11 mouse cellular contexts compared by ENCODE assay signal in genomic region chr10:81644716-81645115, GRCm38 (mm10). TPM values are rescaled to one million over a fixed set of nuclear protein-coding genes. Genes with fewer than 3 reads are reported as not detected.
A peak's percentile ranks its signal among the peaks of the same experiment; 100 is the strongest.
DNase-seq lines count a peak whose midpoint lies in the region; ATAC-seq and TF ChIP-seq lines count a peak whose summit lies in the region.
"Had no signal": no experiment of that assay in that cellular context is flagged by ENCODE, and none has a peak within 500 bp of the region (broad histone marks: within the 10 kb centered on the region; RNA-seq: fewer than 3 reads in every experiment).

No protein-coding gene starts in this region.

- DNase-seq in cerebellum, adult 11-12 months: peak; percentile 65
- no peak for DNase-seq in cerebellum, postnatal 36 days
- no peak for DNase-seq in hindbrain, postnatal 0 days (ENCODE audit: low spot score)
- DNase-seq in thymus, postnatal 4 days: peak; percentile 11
- DNase-seq in thymus, adult 18-20 months: no peak
- DNase-seq in spleen, adult 12 weeks (ENCODE audit: low spot score): no peak
- DNase-seq: heart, postnatal 10 days; left cerebral cortex, postnatal 4 days; thymus, postnatal 25 days had no signal

- WGBS in hindbrain, embryonic 15.5 days: 86% methylated on average over 18 of the region's 18 CpGs
- WGBS in hindbrain, postnatal 0 days: 90% methylated on average over 18 of the region's 18 CpGs

- H3K27me3 ChIP-seq in hindbrain, embryonic 15.5 days: 0 out of 2 replicates have a peak, but pooled peaks cover 3% of the 10 kb centered on the region
- no peaks in the 10 kb centered on the region for H3K27me3 ChIP-seq in hindbrain, postnatal 0 days (ENCODE audit: insufficient read depth, low read length)

- peaks cover 34% of the 10 kb centered on the region for H3K4me1 ChIP-seq in hindbrain, embryonic 15.5 days (replicated peaks)
- peaks cover 17% of the 10 kb centered on the region for H3K4me1 ChIP-seq in hindbrain, postnatal 0 days (ENCODE audit: insufficient read depth, low read length)

- no peaks in the 10 kb centered on the region for H3K36me3 ChIP-seq in hindbrain, embryonic 15.5 days
- no peaks in the 10 kb centered on the region for H3K36me3 ChIP-seq in hindbrain, postnatal 0 days (ENCODE audit: insufficient read depth, low read length)

- H3K27ac ChIP-seq in hindbrain, embryonic 15.5 days (replicated peaks): no peak overlapping the region
- no peak overlapping the region for H3K27ac ChIP-seq in hindbrain, postnatal 0 days

- H3K9me3 ChIP-seq in hindbrain, embryonic 15.5 days: no peaks in the 10 kb centered on the region
- no peaks in the 10 kb centered on the region for H3K9me3 ChIP-seq in hindbrain, postnatal 0 days (ENCODE audit: low read length)

- H3K4me3 ChIP-seq in hindbrain, embryonic 15.5 days: no peak overlapping the region
- H3K4me3 ChIP-seq in hindbrain, postnatal 0 days (ENCODE audit: low read length): no peak overlapping the region

- no peak for TF ChIP-seq CTCF in hindbrain, postnatal 0 days (IDR thresholded peaks at IDR 0.05; ENCODE audit: low read depth)

- no peak for ATAC-seq in hindbrain, embryonic 15.5 days (ENCODE audit: low FRiP score, low read depth)
- no peak for ATAC-seq in hindbrain, postnatal 0 days
- no peak for ATAC-seq in granulocyte monocyte progenitor cell, adult 5-6 weeks (replicated peaks; ENCODE audit: poor library complexity, severe bottlenecking)

- H3K9ac ChIP-seq in hindbrain, embryonic 15.5 days: no peak overlapping the region
- H3K9ac ChIP-seq in hindbrain, postnatal 0 days (replicated peaks; ENCODE audit: low read length): no peak overlapping the region

- H3K4me2 ChIP-seq in hindbrain, embryonic 15.5 days: peak overlapping the region; percentile 91; the same call in 1 of the 2 replicates
- no peak overlapping the region; the same call in 1 of the 2 replicates for H3K4me2 ChIP-seq in hindbrain, postnatal 0 days (ENCODE audit: low read depth, low read length)

RNA-seq across cellular contexts. Expression of gene Gm10778, which starts 4.1 kb away (rescaled TPM):
- polyA plus RNA-seq in hindbrain, embryonic 15.5 days (2015; fragmentation: Nextera tagmentation; extraction: Ambion mirVana): 5.4 and 6.5 TPM in 2 replicates
- total RNA-seq in hindbrain, postnatal 0 days (2014; rRNA removed): 3.0 and 4.5 TPM in 2 replicates
- 2.7 and 2.9 TPM in 2 replicates for polyA plus RNA-seq in hindbrain, postnatal 0 days (2015; fragmentation: Nextera tagmentation; extraction: Ambion mirVana)
- 3.1 and 9.4 TPM in 2 replicates for total RNA-seq in granulocyte monocyte progenitor cell, adult 5-6 weeks (2014; fragmentation: Nextera tagmentation)
- total RNA-seq in granulocyte monocyte progenitor cell, adult 5-6 weeks (2017): 4.2 and 6.1 TPM in 2 replicates

RNA-seq across cellular contexts. Expression of gene Ankrd24, which starts 16.4 kb away (rescaled TPM):
- 19.4 and 23.6 TPM in 2 replicates for polyA plus RNA-seq in hindbrain, embryonic 15.5 days (2015; fragmentation: Nextera tagmentation; extraction: Ambion mirVana)
- 58.5 and 73.9 TPM in 2 replicates for total RNA-seq in hindbrain, postnatal 0 days (2014; rRNA removed)
- polyA plus RNA-seq in hindbrain, postnatal 0 days (2015; fragmentation: Nextera tagmentation; extraction: Ambion mirVana): 17.7 and 18.6 TPM in 2 replicates
- total RNA-seq in granulocyte monocyte progenitor cell, adult 5-6 weeks (2014; fragmentation: Nextera tagmentation): 7.6 and 9.2 TPM in 2 replicates
- total RNA-seq in granulocyte monocyte progenitor cell, adult 5-6 weeks (2017): 7.5 and 8.3 TPM in 2 replicates

RNA-seq across cellular contexts. Expression of gene Sirt6, which starts 17.1 kb away (rescaled TPM):
- 49.0 and 49.1 TPM in 2 replicates for polyA plus RNA-seq in hindbrain, embryonic 15.5 days (2015; fragmentation: Nextera tagmentation; extraction: Ambion mirVana)
- 22.4 and 31.5 TPM in 2 replicates for total RNA-seq in hindbrain, postnatal 0 days (2014; rRNA removed)
- 39.0 and 40.9 TPM in 2 replicates for polyA plus RNA-seq in hindbrain, postnatal 0 days (2015; fragmentation: Nextera tagmentation; extraction: Ambion mirVana)
- total RNA-seq in granulocyte monocyte progenitor cell, adult 5-6 weeks (2014; fragmentation: Nextera tagmentation): 8.3 and 12.6 TPM in 2 replicates
- total RNA-seq in granulocyte monocyte progenitor cell, adult 5-6 weeks (2017): 5.3 and 6.2 TPM in 2 replicates

RNA-seq across cellular contexts. Expression of gene BC025920, which starts 38.6 kb away (rescaled TPM):
- polyA plus RNA-seq in hindbrain, embryonic 15.5 days (2015; fragmentation: Nextera tagmentation; extraction: Ambion mirVana): 1.7 and 2.1 TPM in 2 replicates
- total RNA-seq in hindbrain, postnatal 0 days (2014; rRNA removed): 4.2 and 4.3 TPM in 2 replicates
- polyA plus RNA-seq in hindbrain, postnatal 0 days (2015; fragmentation: Nextera tagmentation; extraction: Ambion mirVana): 0.97 and 1.3 TPM in 2 replicates
- total RNA-seq in granulocyte monocyte progenitor cell, adult 5-6 weeks (2014; fragmentation: Nextera tagmentation): 3.7 and 4.4 TPM in 2 replicates
- 0.26 and 1.4 TPM in 2 replicates for total RNA-seq in granulocyte monocyte progenitor cell, adult 5-6 weeks (2017)

RNA-seq across cellular contexts. Expression of gene Tle6, which starts 43.8 kb away (rescaled TPM):
- 8.7 and 9.8 TPM in 2 replicates for polyA plus RNA-seq in hindbrain, embryonic 15.5 days (2015; fragmentation: Nextera tagmentation; extraction: Ambion mirVana)
- total RNA-seq in hindbrain, postnatal 0 days (2014; rRNA removed): 5.3 and 5.4 TPM in 2 replicates
- 6.2 and 6.6 TPM in 2 replicates for polyA plus RNA-seq in hindbrain, postnatal 0 days (2015; fragmentation: Nextera tagmentation; extraction: Ambion mirVana)
- total RNA-seq in granulocyte monocyte progenitor cell, adult 5-6 weeks (2014; fragmentation: Nextera tagmentation): 22.2 and 26.0 TPM in 2 replicates
- 4.9 and 7.9 TPM in 2 replicates for total RNA-seq in granulocyte monocyte progenitor cell, adult 5-6 weeks (2017)

Comparison
In these comparisons a context has a peak if more than half of its experiments do, and no peak if none do; other contexts are left out.
1. DNase-seq: peak in cerebellum, adult 11-12 months (single experiment) and thymus, postnatal 4 days (single experiment); none in cerebellum, postnatal 36 days (0 of 2), hindbrain, postnatal 0 days (single experiment), thymus, adult 18-20 months (0 of 2) and spleen, adult 12 weeks (single experiment).